Mouse (Mus musculus): Measurements from ENCODE around the gene Sergef. TPM values are rescaled to one million over a fixed set of nuclear protein-coding genes. Genes with fewer than 3 reads are reported as not detected.

Gene Sergef
- 5.3 and 5.6 TPM in 2 replicates for polyA plus RNA-seq (2012; rRNA removed; ENCODE audit: low replicate concordance)

DNA sequence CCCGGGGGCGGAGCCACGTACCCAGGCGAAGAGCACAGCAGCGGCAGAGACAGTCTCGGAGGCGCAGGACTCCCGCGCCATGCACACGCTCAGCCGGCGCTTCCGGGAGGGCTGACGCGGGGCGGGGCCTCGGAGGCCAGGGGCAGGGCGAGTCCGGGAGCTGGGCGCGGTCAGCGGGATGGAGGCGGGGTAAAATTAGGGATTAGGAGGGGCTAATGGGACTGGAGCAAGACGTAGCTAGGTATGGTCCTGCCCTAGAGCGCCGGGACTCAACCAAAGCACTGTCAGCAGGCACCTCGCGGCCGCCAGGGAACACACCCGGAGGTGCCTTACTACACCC is at the start of gene Sergef:
Gene Sergef, minus strand, starts transcription at position 116 of the 340 bp plus-strand sequence.

DNA sequence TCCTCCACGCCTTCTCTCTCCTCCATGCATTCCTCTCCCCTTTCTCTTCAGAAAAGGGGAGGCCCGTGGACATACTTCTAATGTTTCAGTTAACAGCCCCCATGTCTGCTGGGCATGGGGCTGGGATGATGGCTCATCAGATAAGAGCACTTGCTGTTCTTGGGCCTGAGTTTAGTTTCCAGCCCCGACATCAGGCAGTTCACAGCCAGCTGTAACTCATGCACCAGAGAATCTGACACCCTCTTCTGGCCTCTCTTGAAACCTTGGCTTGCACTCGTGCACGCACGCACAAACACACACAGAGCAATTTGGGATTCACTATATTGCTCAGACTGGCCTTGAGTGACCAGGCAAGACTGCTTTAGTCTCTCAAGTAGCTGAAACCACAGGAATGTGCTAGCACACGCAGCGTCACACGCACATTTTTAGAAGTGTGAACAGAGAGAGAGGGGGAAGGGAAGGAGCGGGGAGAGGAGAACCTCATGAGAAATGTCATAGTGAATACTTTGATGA is 32.6 kb upstream of the Sergef start, which contains the start of gene Tph1:
Gene Tph1, minus strand, starts transcription at position 378 of the 513 bp plus-strand sequence.

DNA sequence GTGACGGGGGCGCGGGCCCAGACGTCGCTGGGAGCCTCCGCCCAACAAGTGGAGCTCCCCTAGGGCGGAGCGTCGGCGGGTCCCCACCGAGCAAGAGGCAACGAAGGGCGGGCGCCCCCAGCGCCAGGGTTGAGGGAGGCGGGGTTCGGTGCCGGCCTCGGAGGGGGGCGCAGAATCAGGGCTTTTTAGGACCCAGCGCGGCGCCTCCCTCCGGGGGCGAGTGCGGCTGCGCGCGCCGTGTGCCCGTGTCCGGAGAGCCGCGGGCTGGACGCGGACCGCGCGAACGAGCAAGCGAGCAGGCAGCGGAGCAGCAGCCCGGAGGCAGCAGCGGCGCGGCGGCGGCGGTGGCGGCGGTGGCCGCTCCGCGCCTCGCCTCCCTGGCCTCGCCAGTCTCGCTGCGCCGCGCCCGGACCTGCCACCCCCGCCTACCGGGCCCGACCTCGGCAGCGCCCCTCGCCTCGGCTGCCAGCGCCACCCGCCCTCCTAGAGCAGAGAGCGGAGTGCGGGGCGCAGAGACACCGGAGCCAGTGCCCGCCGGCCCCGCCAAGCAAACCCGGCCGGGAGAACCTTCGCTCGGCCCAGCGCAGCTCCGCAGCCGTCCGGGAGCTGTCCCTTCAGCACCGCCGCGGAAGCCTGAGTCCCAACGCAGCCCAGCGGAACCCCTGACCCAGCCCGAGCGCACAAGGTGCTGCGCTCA is 243.2 kb downstream of the Sergef start, which contains the start of gene Kcnc1:
Gene Kcnc1, plus strand, starts transcription at position 267 of the 697 bp plus-strand sequence.

Other genes starting within 250 kb of the Sergef start
- 0.44 and 0.53 TPM in 2 replicates for gene Kcnc1, start 243.3 kb downstream of the Sergef start, polyA plus RNA-seq (2012; rRNA removed; ENCODE audit: low replicate concordance)
- gene Tph1, start 32.7 kb upstream of the Sergef start, polyA plus RNA-seq (2012; rRNA removed; ENCODE audit: low replicate concordance) = 2.4 and 2.9 TPM in 2 replicates
- gene Saal1, start 70.9 kb upstream of the Sergef start, polyA plus RNA-seq (2012; rRNA removed; ENCODE audit: low replicate concordance) = 1.7 and 2.8 TPM in 2 replicates
- 0.21 and 0.30 TPM in 2 replicates for gene Saa3, start 75.9 kb upstream of the Sergef start, polyA plus RNA-seq (2012; rRNA removed; ENCODE audit: low replicate concordance)
- gene Saa4, start 92.8 kb upstream of the Sergef start, polyA plus RNA-seq (2012; rRNA removed; ENCODE audit: low replicate concordance) = 0.07 TPM in 1 of 2 replicates, not detected in the other
- 0.21 TPM in 1 of 2 replicates, not detected in the other for gene Saa1, start 103.2 kb upstream of the Sergef start, polyA plus RNA-seq (2012; rRNA removed; ENCODE audit: low replicate concordance)
- gene Saa2, start 112.0 kb upstream of the Sergef start, polyA plus RNA-seq (2012; rRNA removed; ENCODE audit: low replicate concordance) = not detected in 2 replicates
- gene Hps5, start 156.3 kb upstream of the Sergef start, polyA plus RNA-seq (2012; rRNA removed; ENCODE audit: low replicate concordance) = 15.4 and 20.0 TPM in 2 replicates
- 2.2 and 4.8 TPM in 2 replicates for gene Gtf2h1, start 156.3 kb upstream of the Sergef start, polyA plus RNA-seq (2012; rRNA removed; ENCODE audit: low replicate concordance)
- gene Ldha, start 201.7 kb upstream of the Sergef start, polyA plus RNA-seq (2012; rRNA removed; ENCODE audit: low replicate concordance) = 740 and 1,417 TPM in 2 replicates
- gene Ldhc, start 221.4 kb upstream of the Sergef start, polyA plus RNA-seq (2012; rRNA removed; ENCODE audit: low replicate concordance) = not detected in 2 replicates

All from duodenum, adult 2 months (tissue).